Mouse (Mus musculus): ENCODE measurements around the gene Zcchc13. TPM values are rescaled to one million over a fixed set of nuclear protein-coding genes. Genes with fewer than 3 reads are reported as not detected.

Gene Zcchc13
- total and polyA plus RNA-seq, 3 experiments = not detected

DNA sequence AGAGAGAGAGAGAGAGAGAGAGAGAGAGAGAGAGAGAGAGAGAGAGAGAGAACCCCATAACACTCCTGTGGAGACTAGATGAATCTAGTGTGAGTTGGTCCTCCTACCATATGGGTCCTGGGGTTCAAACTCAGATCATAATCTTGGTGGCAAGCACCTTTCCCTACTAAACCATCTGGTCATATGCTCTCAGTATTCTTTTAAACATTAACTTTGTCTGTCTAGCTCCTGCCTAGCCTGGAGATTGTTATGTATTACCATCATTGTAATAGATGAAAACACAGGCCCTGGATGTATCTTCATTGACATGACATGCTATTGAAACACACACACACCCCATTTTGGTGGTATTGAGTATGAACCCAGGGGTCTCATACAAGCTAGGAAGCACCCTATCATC lies 5.6 kb downstream of the Zcchc13 start:
- Histone ChIP-seq H3K27me3 (ENCODE audit: control insufficient read depth in 1 of 2, insufficient read depth in 2 of 2, low read length in 2 of 2) (no peaks in the 10 kb centered on the region), H3K4me1 (ENCODE audit: control insufficient read depth in 1 of 2, insufficient read depth in 2 of 2, low read length in 2 of 2) (no peaks in the 10 kb centered on the region), H3K27ac (ENCODE audit: control insufficient read depth, low read depth, low read length) (no peak overlapping the region), H3K9me3 (replicated peaks; ENCODE audit: insufficient read depth, low read length) (no peaks in the 10 kb centered on the region), H3K4me3 (ENCODE audit: control insufficient read depth in 1 of 2, insufficient read depth in 1 of 2, low read depth in 2 of 2, low read length in 2 of 2) (no peak overlapping the region), H3K36me3 (ENCODE audit: control insufficient read depth in 1 of 2, insufficient read depth in 2 of 2, low read length in 2 of 2) (no peaks in the 10 kb centered on the region), H3K9ac (ENCODE audit: control insufficient read depth, low read depth, low read length, poor library complexity, severe bottlenecking) (no peak overlapping the region), H3K79me2 (ENCODE audit: control insufficient read depth, insufficient read depth, low read length, poor library complexity) (no peaks in the 10 kb centered on the region)
- TF ChIP-seq TBP (IDR thresholded peaks at IDR 0.05; ENCODE audit: low read depth, low read length) (no peak), POLR2AphosphoS5 (IDR thresholded peaks at IDR 0.05; ENCODE audit: borderline replicate concordance, low read depth, low read length) (no peak), KAT2A (conservative IDR thresholded peaks at IDR 0.05; ENCODE audit: low read depth, low read length) (no peak), GABPA (IDR thresholded peaks at IDR 0.05; ENCODE audit: low read depth, low read length) (no peak), MXI1 (IDR thresholded peaks at IDR 0.05; ENCODE audit: low read depth, low read length) (no peak), ELF1 (IDR thresholded peaks at IDR 0.05; ENCODE audit: low read depth, low read length) (no peak), MAX (IDR thresholded peaks at IDR 0.05; ENCODE audit: low read length) (no peak), NELFE (IDR thresholded peaks at IDR 0.05; ENCODE audit: low read depth, low read length) (no peak)
- DNase-seq (ENCODE audit: low read depth, low spot score) = no peak

DNA sequence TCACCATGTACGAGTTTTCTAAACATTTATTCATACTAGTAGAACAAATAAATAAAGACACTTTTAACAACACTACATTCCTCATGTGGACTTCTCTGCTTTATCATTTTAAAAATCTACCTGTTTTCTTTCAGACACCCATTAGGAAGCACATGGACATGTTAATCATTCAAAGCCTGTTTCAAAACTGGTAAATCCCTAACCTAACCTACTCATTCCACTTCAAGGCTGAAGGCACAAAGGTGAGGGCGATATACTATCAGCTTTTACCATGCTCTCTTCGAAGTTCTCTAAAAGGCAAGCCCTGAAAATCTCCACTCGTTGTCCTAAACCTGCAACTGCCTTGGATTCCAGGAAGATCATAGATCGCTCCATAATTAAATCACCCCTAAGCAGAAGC lies 8.2 kb downstream of the Zcchc13 start:
- H3K9ac ChIP-seq (ENCODE audit: control insufficient read depth, low read depth, low read length, poor library complexity, severe bottlenecking) = no peak overlapping the region
- H3K9me3 ChIP-seq (replicated peaks; ENCODE audit: insufficient read depth, low read length) = no peaks in the 10 kb centered on the region
- no peaks in the 10 kb centered on the region for H3K36me3 ChIP-seq (ENCODE audit: control insufficient read depth in 1 of 2, insufficient read depth in 2 of 2, low read length in 2 of 2)
- no peak overlapping the region for H3K4me3 ChIP-seq (ENCODE audit: control insufficient read depth in 1 of 2, insufficient read depth in 1 of 2, low read depth in 2 of 2, low read length in 2 of 2)
- no peaks in the 10 kb centered on the region for H3K27me3 ChIP-seq (ENCODE audit: control insufficient read depth in 1 of 2, insufficient read depth in 2 of 2, low read length in 2 of 2)
- no peaks in the 10 kb centered on the region for H3K4me1 ChIP-seq (ENCODE audit: control insufficient read depth in 1 of 2, insufficient read depth in 2 of 2, low read length in 2 of 2)
- no peak for DNase-seq (ENCODE audit: low read depth, low spot score)
- no peak overlapping the region for H3K27ac ChIP-seq (ENCODE audit: control insufficient read depth, low read depth, low read length)
- H3K79me2 ChIP-seq (ENCODE audit: control insufficient read depth, insufficient read depth, low read length, poor library complexity) = no peaks in the 10 kb centered on the region
- no peak for TF ChIP-seq USF1 (IDR thresholded peaks at IDR 0.05; ENCODE audit: low read depth, low read length)
- no peak for TF ChIP-seq NELFE (IDR thresholded peaks at IDR 0.05; ENCODE audit: low read depth, low read length)
- no peak for TF ChIP-seq MYC (IDR thresholded peaks at IDR 0.05; ENCODE audit: low read depth, low read length)
- no peak for TF ChIP-seq CHD1 (IDR thresholded peaks at IDR 0.05; ENCODE audit: low read depth, low read length)
- TF ChIP-seq POLR2AphosphoS5 (IDR thresholded peaks at IDR 0.05; ENCODE audit: borderline replicate concordance, low read depth, low read length) = no peak
- no peak for TF ChIP-seq JUND (IDR thresholded peaks at IDR 0.05; ENCODE audit: low read depth, low read length)
- no peak for TF ChIP-seq USF2 (IDR thresholded peaks at IDR 0.05; ENCODE audit: borderline replicate concordance in 1 of 2, insufficient read depth in 1 of 2, low read depth in 1 of 2, low read length in 2 of 2)
- TF ChIP-seq ETS1 (IDR thresholded peaks at IDR 0.05; ENCODE audit: low read depth, low read length) = no peak
- no peak for TF ChIP-seq POLR2A (IDR thresholded peaks at IDR 0.05; ENCODE audit: control insufficient read depth in 1 of 2, insufficient read depth in 1 of 2, low read depth in 1 of 2, low read length in 2 of 2, poor library complexity in 1 of 2)
- no peak for TF ChIP-seq GABPA (IDR thresholded peaks at IDR 0.05; ENCODE audit: low read depth, low read length)
- TF ChIP-seq ELF1 (IDR thresholded peaks at IDR 0.05; ENCODE audit: low read depth, low read length) = no peak
- TF ChIP-seq TAL1 (IDR thresholded peaks at IDR 0.05; ENCODE audit: low read length) = no peak
- TF ChIP-seq BHLHE40 (IDR thresholded peaks at IDR 0.05; ENCODE audit: borderline replicate concordance, low read depth, low read length) = no peak
- no peak for TF ChIP-seq TBP (IDR thresholded peaks at IDR 0.05; ENCODE audit: low read depth, low read length)
- TF ChIP-seq E2F4 (IDR thresholded peaks at IDR 0.05; ENCODE audit: borderline replicate concordance, low read depth, low read length) = no peak
- TF ChIP-seq HCFC1 (IDR thresholded peaks at IDR 0.05; ENCODE audit: low read depth, low read length) = no peak
- no peak for TF ChIP-seq ZMIZ1 (IDR thresholded peaks at IDR 0.05; ENCODE audit: low read depth, low read length)
- no peak for TF ChIP-seq CHD2 (IDR thresholded peaks at IDR 0.05; ENCODE audit: low read length)
- no peak for TF ChIP-seq TCF12 (IDR thresholded peaks at IDR 0.05; ENCODE audit: low read depth, low read length)
- no peak for TF ChIP-seq MYB (IDR thresholded peaks at IDR 0.05; ENCODE audit: low read depth, low read length)
